Mouse (Mus musculus) bone marrow macrophage, adult 2 months (primary cell): ENCODE data around the gene Ankrd13b.

Source experiments
- CTCF ChIP-seq: IDR thresholded peaks from 2 replicates; pipeline ENCODE4 v1.5.1; 2012; ENCODE audit warnings: low read depth, mild to moderate bottlenecking, low read length, moderate library complexity
- POLR2A ChIP-seq: IDR thresholded peaks from 2 replicates; pipeline ENCODE4 v1.6.1; 2012; ENCODE audit warnings: mild to moderate bottlenecking, low read depth, low read length, borderline replicate concordance

- no peak for TF ChIP-seq CTCF
- no peak for TF ChIP-seq POLR2A
Observed at GRCm38 (mm10) chr11:77444939-77445338, 44.5 kb downstream of the Ankrd13b start.
